Mouse (Mus musculus) ovary, postnatal 36 days (tissue): ENCODE measurements around the gene Stx3.

ENCODE experiments used
- DNase-seq: peaks from one replicate; pipeline ENCODE4 v3.0.0; 2022; ENCODE audit warnings: low spot score, mixed read lengths

Stx3 gene

DNA sequence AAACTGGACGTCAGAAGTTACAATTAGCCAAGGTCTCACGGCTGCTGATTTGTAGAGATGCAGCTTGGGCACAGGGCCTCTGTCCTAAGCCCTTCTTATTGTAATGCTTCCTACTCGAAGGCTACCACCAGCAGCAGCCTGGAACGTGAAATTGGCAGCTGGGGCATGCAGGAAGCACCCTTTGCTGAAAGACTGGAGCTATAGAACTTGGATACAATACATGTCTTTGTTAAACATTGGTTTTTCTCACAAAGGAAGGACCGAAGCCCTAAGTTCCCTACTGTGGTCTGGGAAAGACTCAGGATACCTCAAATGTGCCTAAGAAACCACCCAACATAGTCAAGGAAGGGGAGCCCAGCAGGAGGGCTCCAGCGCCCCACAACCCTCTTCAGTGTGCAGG is 11.4 kb downstream of the Stx3 start:
- DNase-seq: no peak

DNA sequence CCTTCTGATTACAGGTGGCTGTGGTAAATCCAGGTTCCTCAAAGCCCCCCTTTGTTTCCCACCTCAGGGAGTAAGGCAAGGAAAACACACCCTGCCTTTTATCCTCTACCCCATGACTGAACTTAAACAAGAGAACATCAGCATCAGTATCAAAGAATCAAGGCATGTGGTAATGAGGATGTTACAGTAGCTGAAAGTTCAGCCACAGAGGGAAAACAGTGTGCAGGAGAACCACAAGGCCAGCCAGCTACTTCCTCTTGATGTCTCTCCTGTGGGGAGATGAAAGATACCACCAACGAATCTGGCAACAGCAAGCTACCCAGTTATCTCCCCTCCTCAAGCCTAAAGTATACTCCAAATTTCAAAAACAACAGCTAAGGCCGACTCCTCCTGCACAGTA is 12.0 kb downstream of the Stx3 start:
- DNase-seq: no peak

DNA sequence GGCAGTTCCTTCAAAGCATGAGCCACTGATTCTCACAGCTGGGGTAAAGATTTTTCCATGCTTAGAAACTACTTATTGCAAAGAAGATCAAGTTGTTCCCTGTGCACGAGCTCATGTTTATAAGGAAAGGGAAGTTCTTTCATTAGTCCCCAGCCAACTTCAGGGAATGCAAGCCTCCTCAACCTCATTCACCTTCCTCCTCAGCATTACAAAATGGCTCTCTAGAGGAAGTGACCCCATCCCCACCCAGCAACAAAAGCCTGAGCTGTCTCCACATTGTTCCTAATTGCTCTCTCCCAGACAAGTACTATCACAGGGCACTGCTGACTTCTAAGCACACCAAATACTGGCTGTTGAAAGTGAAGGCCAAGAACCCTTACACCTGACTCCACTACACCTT is 14.8 kb downstream of the Stx3 start:
- DNase-seq: no peak

DNA sequence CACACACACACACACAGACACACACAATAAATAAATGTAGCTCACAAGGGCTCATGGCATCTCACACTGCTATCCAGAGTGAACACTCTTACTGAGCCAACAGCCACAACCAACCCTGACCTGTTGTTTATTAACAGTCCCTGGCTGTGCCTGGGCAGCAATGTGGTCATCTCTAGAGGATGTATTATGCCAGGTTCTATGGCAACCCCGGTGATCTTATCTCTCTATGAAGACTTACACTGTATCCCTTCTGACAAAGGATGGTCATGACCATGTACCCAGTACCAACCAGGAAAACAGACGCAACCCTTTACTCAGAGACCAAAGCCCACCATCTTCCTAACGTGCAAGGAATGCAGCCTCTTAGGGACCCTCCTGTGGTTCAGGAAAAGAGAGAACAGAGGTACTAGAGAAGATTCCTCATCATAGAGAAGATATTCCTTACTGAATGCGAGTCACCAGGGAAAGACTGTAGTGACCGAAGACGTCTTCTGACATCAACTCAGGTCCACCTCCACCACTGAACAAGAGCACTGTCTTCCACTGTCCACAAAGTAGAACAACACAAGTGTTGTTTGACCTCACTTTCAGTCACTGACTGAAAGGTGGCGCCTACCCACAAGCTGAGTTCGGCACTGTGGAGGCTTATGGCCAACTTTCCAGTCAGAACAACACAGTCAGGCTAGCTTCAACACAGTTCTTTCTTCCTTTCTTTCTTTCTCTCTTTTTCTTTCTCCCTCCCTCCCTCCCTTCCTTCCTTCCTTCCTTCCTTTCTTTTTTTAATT is 18.5 kb downstream of the Stx3 start:
- DNase-seq: no peak

DNA sequence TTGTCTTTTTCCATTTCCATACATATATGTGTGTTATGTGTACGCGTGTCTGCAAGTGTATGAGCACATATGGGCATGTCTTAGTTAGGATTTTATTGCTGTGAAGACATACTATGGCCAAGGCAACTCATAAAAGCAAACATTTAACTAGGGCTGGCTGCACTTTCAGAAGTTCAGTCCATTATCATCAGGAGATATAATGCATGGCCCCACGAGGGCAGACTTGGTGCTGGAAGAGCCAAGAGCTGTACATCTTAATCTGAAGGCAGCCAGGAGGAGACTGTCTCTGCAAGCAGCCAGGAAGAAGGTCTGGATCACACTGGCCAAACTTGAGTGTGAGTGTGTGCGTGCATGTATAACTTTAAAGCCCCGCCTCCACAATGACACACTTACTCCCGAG is 24.8 kb downstream of the Stx3 start:
- no peak for DNase-seq

DNA sequence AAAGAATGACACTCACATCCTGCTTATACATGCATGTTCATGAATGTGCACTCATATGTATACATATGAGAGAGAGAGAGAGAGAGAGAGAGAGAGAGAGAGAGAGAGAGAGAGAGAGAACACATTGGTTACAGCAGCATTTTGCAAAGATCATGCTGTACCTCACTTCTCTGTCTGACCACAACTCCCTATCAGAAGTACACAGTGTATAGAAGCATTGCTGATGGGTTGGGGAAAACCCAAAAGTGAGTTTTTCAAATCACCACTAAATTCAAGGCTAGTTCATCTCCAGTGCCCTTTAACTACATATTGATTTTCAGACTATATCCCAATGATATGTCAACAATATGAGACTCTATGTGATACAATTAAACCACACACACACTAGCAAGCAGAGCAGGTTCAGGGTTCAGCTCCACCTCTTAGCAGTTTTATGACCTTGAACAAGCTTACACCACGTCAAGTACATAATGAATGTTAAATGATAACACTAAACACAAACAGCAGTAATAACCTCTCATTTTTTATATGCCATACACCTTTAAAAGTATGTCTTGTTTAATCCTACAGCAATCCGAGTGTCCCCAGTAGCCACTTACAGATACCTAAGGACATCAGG is 25.4 kb downstream of the Stx3 start:
- DNase-seq: no peak

DNA sequence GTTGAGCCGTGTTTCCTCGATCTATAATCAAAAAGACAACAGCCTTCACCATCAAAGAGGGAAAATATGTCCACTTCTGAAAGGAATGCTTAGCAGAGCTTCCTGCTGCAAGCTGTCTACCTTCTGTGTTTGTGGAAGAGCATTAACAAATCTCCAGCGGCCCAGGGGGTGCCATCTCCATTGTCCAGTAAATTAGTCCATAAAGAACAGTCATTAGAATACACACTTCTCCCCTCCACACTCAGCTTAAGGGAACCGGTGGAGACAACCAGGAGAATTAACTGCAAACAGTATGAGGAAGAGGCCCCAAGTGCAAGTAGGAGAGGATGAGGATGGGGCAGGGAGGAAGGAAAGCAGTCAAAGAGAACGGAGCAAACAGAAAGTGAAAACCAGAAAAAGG is 27.4 kb downstream of the Stx3 start:
- no peak for DNase-seq

DNA sequence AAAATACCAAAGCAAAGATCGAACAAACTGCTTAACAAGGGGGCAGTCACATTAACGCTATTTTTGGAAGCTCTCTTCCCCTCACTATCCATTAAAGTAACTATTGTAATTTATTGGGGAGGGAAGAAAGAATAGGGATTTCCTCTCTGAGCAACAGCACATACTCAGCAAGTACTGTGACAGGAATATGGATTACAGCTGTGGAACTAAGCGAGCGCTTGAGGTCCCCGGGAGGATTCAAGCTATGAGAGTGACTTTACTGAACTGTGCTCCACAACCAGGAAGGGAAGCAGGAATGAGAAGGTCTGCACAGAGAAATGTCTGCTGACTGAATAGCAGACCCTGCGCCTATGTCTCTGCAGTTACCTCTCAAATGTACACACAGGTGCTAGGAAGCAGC is 30.3 kb downstream of the Stx3 start:
- DNase-seq: no peak

DNA sequence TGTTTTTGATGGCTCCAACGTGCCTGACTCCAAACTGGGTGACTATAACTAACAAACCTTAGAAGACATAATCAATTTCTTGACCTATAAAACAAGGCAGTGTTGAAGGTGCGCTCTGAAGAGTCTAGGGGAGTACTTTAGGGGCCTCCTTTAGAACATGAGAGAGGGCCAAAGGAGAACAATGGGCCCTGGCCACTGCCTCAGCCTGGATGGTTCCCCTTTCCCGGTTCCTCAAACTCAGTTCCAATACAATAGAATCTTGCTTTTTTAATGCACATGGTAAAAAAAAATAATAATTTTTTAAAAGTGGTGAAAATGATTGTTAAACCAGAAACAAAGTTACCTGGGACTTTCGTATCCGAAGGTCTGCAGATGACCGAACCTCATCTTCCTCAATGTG is 31.4 kb downstream of the Stx3 start:
- DNase-seq: no peak

DNA sequence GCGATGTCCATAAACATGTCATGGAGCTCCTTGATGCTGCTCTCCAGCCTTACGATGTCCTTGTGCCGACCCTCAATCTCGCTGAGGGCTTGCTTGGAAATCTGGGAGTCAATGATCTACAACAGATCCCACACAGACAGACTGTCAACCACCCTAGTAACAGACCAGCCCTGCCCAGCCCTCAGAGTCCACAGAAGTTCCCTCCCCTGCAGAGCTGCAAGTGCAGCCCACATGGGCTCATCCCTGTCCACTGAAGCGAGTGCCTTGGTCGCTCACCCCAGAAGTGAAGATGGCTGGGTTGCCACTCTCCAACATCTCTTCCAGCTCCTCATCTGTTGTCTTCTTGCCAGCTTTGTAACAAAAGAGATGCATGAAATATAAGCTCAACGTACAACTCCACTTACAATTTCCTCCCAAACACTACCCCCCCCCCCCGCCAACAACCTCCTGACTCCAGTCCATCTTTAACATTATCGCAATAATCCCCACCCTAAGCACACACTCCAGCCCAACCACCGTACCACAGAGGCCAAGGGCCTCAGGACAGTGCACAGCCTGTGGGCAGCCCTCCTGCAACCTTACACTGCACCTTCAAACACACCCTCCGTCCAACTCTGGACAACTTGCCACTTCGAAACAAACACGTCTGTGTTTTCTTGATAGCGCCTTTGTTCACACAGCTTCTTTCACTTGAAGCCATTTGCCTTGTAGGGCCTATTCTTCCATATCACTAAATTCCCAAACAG is 33.6 kb downstream of the Stx3 start:
- no peak for DNase-seq

DNA sequence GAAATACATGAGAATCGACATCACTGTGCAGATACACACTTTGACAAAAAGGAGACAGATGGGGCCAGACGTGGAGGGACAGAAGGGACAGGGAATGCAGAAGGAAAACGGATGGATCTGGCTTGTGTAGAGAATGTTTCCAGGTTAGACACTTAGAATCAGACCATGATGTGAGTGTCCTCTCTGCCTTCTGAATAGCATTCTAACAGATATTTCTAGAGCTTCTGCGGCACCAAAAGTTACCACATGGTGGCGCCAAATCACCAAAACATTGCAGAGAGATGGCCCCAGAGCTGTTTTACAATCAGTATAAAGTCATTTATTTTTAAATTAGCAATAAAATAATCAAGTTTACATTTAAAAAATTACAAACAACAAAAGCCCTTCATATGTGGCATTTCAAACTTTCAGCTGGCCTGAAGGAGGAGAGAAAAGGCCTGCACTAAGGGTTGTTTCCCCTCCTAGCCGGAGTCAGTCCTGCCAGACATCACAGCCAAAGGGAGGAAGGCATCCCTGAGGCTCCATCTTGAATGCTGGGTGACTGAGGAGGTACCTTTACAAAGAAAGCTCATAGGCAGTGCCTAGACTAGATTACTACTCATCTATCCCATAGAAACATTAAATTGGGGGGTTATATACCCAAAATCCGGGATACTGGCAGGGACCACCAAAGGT is 41.9 kb downstream of the Stx3 start:
- DNase-seq: peak; percentile 43

DNA sequence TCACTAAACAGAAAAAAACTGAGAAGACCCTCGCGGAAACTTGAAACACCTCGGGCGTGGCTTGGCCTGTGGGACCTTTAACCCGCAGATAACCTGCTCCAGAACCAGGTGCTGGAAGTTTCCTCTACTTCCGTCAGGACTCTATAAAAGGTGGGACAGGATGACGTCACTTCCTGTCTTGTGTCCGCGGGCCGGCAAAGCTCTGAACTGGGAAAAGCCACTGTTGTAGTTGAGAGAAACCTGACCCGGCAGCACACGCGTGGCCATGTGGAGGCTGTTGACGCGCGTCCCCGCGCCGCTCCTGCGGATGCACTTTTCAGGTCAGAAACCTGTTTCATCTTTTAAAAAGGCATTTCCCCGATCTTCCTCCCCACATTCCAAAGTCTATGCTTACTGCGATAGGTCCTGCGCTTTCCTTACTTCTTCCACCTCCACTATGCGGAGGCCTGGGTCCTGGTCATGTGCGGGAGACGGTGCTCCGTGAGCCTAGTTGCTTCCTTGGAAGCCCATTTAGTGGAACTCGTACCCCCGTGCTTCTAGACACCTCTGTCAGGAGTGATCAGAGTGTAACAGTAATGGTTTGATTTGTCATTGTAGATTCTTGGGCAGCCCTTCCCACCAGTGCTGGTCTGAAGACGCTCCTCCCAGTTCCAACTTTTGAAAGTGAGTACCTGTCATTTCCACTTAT is 48.9 kb downstream of the Stx3 start, which contains the start of gene Mrpl16:
Gene Mrpl16, plus strand, starts transcription at position 187 of the 688 bp plus-strand sequence.
- peak; percentile 75 for DNase-seq

DNA sequence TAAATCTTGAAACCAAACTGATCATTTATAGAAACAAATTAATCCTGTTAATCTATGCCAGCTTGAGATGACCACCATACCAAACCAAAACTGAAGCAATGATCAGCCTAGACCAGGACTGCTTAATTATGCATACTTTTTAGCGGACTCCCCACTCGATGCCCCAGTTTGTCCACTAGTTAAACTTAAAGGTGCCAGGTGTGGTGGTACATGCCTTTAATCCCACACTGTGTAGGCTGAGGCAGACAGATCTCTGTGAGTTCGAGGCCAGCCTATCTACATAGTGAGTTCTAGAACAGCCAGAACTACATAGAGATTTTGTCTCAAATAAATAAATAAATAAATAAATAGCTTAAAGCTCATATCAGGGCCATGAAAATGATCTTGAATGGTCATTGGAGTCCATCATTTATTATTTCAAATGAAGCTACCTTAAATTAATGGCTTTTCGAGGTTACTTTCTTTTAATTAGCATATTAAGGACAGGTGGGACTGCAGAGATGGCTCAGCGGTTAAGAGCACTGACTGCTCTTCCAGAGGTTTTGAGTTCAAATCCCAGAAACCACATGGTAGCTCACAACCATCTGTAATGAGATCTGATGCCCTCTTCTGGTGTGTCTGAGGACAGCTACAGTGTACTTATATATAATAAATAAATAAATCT is 49.8 kb downstream of the Stx3 start:
- no peak for DNase-seq

DNA sequence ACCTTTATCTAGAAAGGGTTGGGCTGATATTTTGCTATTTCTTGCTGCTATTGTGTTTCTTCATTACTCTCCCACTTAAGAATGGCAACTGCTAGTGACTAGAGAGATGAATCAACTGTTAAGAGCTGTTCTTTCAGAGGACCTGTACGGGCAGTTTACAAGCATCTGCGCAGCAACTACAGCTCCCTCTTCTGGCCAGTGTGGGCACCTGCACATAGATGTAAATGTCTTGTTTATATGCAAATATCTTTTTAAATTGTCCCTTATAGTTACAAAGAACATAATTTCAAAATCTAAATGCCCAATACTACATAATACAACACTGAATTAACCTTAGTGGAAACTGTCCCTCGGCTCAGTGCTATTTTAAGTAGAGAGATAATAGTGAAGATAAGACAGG is 51.0 kb downstream of the Stx3 start:
- no peak for DNase-seq

DNA sequence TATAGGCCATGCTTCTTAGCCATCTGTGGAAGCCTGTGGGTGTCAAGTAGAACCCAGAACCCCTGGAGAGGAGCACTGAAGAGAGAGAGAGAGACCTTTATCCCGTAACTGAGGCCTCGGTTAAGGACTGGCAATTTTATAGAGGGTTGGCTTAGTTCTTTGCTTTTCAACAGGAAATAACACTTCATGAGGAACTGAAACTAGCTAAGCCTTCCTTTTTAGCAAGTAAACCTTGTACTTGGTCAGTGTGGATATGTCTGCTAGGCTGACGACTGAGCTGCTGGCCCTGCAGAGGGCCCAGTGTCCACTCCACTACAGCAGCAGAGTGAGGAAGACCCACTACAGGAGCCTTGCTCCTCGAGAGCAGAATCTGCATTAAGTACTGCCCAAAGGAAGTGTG is 52.8 kb downstream of the Stx3 start:
- DNase-seq: no peak

DNA sequence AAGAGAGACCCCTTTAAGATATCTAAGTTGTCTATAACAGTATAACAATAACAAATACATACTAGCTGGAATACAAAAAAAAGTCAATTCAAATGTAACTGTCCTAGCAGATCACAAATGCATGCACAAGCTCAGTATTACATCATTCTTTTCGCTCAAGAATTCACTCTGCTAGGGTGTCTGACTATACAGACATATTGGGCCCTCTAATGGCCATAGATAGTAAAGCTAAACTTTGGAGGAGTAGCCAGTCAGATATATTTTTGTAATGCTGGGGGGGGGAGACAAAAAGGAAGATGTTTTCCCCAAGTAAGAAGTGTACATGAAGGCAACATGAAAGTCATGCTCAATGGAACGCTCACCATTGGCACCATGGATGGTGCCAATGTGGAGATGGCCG is 54.1 kb downstream of the Stx3 start:
- no peak for DNase-seq

DNA sequence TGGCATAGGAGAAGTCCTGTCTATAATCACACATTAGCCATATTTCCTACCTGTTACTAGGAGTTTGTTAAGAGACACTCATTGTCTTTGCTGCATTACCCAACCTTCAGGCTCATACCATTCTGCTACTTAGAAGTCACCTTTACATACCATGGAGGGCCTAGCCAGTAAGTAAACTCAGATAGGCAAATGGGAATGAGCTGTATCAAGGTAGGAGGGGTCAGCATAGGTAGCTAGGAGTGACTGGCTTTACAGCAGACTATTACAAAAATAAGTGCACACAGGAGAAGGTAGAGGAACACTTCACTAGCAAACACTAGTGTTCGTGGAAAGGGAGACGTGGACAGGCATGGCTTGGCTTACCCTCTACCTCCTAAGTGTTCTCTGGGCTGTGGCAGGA is 71.9 kb downstream of the Stx3 start, which contains the start of gene Gif:
Gene Gif, plus strand, starts transcription at position 257 of the 400 bp plus-strand sequence.
- no peak for DNase-seq

DNA sequence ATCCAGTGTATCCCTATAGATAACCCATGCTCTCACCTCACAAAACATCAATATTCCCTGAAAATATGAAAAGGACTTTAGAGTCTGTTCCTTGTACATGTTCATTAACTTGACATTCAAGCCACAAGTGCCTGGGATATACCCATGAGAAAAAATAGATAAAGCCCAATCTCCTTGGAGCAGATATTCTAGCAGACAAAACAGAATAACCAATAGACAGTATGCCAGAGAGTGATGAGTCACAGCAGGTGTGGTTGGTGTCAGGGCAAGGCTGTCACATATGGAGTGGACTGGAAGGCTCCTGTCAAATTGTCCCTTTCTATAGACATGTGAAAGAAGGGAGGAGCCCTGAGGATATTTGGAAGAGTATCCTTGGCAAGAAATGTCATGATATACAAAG is 73.5 kb downstream of the Stx3 start:
- DNase-seq: no peak

DNA sequence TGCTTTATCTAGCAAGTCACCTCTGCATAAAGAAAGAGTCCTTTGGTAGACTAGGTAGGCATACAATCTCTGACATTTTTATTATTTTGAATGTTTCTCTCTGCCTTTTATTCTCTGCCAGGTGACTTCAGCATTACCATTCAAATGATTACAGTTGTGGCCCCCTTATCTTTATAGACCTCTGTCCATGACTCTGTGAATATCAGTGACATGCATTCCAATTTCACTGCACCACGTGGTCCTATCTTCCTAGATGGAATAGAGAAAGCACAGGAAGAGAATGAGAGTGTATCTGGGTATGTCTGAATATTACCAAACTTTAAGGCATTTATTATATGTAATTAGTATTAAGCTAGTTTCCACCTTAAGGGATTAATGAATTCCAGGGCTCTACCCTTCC is 82.7 kb downstream of the Stx3 start:
- DNase-seq: no peak

DNA sequence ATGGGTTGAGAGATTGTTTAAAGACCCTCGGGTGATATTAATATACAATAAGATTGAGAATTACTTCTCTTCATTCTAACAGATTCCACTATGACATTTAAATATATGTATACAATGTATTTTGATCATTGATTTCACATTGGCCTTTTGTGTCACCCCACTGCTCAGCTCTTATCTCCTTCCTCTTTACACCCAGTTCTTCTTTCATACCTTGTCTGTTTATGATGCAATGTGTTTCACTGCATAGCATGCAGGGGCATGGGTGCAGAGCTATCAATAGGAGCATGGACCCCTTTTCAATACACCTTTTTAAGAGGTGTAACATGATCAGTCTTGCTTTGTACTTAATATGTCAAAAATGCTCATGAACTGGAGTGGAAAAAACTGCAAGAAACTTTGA is 88.9 kb downstream of the Stx3 start:
- no peak for DNase-seq

DNA sequence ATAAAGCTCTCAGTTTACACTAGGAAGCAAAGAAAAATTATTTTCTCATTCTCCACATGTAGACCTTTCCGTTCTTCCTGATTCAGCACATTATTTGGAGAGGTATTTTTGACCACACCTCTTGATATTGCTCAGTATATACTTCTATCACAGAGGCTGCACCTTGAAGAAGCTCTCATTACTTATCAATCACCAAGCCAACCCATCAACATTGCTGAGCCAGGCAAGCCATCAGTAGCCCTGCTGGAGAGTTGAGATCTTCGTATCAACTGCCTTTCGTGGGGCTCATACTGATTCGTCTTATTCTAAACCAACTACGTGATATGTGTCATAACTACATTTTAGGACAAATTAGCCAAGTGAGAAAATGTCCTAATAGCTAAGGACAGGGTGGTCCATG is 91.9 kb downstream of the Stx3 start:
- no peak for DNase-seq
